Mouse (Mus musculus) testis, adult 2 months (tissue): ENCODE results near the gene Fbn1.

Source experiments
- CTCF ChIP-seq: fragments of 200-500 bp; IDR thresholded peaks from 2 replicates; pipeline ENCODE4 v1.5.1; 2012; ENCODE audit warnings: low read depth, mild to moderate bottlenecking, inconsistent platforms, low read length, moderate library complexity; ENCODE audit not compliant: control insufficient read depth, insufficient read depth, insufficient replicate concordance
- POLR2A ChIP-seq: fragments of 200-500 bp; IDR thresholded peaks from 2 replicates; pipeline ENCODE4 v1.6.1; 2012; ENCODE audit warnings: low read depth, mild to moderate bottlenecking, inconsistent platforms, low read length, moderate library complexity; ENCODE audit not compliant: control insufficient read depth

- TF ChIP-seq CTCF = no peak
- TF ChIP-seq POLR2A = no peak
Observed at GRCm38 (mm10) chr2:125494831-125495812, 12.7 kb downstream of the Fbn1 start.
